Mouse (Mus musculus): ENCODE measurements around the gene Stx5a.
"Not testable (repeated sequence)": the region's sequence is repeated elsewhere in the genome, so short reads cannot be mapped to it uniquely, and the experiment has no call there.

The Stx5a gene

DNA sequence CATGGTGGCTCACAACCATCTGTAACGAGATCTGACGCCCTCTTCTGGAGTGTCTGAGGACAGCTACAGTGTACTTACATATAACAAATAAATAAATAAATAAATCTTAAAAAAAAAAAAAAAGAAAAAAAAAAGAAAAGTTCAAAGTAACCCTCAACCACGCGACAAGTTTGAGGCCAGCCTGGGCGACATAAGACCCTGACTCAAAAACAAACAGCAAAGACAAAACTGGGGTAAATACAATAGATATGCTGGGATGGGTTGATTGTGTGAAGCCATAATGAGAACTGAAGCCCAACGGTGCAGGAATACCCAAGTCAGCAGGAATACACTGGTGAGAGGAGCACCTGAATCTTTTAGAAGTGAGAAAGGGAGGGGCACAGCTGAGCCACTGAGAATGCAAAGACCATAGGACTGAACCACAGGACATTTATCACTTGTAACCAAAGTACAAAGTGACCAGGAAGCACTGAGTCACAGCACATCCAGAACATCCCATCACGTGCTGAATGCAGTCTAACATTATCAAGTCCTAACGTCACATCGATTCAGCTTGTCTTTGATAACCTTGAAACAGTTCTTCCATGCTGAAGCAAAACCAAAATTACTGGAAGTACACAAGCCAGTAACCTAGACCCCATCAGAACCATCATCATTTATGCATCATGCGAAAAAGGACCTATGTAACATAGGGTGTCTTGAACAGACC is 24.3 kb upstream of the Stx5a start:
- DNase-seq: no peak

DNA sequence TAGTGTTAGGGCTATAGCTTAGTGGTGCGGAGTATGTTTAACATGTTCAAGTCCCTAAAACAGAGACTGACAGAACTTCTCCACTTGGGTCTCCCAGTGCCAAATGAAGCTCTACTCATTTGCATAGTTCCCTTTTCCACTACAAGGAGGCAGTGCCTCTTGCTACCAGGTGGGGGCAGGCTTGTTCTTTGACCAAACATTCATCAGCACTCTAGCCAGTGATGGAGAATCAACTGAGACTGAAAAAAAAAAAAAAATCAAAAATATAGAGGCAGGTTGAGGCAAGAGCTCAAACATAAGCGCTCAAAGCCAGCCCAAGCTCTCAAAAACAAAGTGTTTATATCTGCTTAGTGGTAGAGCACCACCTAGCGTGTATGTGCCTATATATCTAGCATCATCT is 22.9 kb upstream of the Stx5a start:
- no peak for DNase-seq

DNA sequence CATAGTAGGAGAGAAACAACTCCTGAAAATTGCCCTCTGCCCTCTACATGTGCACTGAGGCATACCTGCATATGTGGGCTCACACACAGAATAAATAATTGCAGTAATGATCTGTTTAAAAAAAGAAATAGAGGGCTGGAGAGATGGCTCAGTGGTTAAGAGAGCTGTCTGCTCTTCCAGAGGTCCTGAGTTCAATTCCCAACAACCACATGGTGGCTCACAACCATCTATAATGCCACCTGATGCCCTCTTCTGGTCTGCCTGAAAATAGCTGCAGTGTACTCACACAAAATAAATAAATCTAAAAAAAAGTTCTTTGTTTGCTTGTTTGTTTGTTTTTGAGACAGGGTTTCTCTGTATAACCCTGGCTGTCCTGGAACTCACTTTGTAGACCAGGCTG is 22.2 kb upstream of the Stx5a start:
- not testable (repeated sequence) for DNase-seq

DNA sequence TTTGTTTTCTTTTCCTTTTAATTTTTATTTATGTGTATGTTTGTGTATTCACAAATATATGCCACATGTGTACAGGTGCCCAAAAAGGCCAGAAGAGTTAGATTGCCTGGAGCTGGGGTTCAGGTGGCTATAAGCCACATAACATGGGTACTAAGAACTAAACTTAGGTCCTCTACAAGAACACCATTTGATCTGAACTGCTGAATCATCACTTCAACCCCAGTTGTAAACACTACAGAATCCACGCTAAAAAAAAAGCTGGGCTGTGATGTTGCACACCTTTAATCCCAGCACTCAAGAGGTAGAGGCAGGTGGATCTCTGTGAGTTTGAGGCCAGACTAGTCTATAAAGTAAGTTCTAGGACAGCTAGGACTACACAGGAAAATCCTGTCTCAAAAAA is 19.8 kb upstream of the Stx5a start:
- DNase-seq: no peak

DNA sequence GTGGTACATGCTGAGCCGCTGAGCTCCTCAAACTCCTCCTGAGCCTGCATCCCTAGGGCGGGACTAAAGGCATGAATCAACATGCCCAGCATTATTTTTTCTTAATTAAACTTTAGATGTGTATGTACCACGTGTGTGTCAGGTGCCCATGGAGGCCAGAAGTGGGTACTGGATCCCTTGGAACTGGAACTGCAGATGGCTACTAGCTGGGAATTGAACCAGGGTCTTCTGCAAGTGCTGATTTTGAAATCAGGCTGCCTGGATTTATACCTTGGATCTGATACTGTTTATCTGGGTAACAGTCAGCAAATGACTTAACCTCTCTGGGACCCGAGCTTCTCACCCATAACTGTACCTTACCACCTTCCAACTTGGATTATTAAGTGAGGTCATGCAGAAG is 19.2 kb upstream of the Stx5a start:
- no peak for DNase-seq

DNA sequence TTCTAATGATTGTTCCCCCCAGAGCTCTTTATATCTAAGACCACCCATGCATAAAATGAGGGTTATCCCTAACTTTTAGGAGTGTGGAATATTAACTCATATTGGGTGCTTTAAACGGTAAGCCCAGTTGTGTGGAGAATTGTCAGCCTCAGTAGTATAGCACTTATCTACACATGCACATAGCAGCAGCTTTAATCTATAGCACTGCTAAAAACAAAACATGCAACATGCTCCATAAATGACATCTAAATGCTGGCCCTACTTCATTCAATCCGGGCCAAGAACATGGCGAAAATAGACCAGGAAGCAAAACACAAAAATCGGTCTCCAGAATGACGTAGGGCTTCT is 18.7 kb upstream of the Stx5a start:
- no peak for DNase-seq

DNA sequence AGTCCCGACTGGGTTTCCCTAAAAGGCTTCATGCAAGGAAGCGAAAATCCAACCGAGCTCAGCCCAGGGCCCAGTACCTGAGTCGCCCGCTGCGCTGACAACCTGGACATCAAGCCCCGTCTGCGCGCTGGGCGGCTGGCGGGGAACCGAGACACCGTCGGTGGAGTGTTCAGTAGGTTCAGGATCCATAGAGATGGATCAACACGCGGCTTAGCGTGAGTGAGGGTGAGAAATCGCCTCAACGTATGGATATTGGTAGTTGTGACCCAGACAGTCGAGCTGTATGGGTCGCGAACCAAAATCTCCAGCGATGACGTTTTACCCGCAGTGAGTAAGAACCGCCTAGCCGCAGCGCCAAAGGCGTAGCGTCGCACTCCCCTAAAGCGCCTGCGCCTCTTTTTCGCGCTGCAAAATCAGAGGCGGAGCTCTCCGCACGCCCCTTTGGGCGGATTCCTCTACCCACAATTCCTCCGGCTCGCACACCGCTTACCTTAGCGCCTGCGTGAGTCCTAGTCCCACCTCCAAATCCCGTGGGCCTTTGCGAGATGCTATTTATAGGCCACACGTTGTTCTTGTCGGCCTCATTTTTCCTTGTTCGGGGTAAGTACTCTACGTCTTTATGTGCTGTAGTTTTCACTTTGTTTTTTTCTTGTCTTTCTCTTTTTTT is 18.2 kb upstream of the Stx5a start, which contains the start of gene Slc3a2:
TSS of gene Slc3a2 (minus strand) at position 463 of the 667 bp plus-strand sequence.
- DNase-seq: peak; percentile 96

DNA sequence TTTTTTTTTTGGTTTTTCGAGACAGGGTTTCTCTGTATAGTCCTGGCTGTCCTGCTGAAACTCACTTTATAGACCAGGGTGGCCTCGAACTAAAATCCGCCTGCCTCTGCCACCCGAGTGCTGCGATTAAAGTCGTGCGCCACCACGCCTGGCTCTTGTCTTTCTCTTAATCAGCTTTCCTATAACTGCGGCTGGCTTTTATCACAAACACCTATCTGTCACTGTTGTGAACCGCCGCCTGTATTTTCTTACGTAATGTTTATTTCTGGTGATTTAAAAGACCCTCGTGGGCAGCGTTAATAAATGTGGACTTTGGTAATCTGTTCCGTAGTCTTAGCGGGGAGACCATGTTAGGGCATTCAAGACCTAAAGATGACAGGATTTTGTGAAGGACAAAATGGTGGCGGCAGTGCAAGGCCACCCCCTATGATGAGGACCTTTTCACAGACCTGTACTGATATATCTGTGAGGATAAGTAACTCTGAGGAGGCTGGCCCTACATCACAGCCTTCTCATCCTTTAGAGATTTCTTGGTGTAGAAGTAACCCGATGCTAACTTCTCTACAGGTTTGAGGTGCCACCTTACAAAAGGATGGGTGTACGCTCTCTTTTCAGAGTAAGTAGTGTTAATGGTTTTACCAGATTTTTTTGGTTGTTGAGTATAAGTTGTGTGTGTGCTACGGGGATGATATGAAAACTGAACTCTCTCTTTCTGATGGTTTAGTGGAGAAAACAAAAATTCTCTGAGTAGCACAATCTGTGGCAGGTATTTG is 17.5 kb upstream of the Stx5a start:
- DNase-seq: no peak

DNA sequence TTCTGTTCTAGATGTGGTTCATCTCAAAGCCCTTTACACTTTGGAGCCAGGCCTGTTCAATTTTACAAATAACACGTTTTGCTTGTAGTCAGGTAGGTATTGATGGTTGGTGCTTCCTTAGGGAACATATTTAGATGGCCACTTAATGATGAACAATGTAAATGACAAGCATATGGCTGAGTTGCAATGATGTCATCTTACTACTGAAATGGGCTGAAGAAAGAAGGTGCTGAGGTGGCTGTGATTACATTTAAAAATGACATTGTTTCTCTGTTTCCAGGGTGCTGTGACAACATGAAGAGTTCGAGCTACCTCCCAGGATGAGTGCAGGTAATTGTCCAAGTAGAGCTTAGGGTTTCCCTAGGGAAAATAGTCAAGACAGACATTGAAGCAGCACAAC is 16.8 kb upstream of the Stx5a start:
- no peak for DNase-seq

DNA sequence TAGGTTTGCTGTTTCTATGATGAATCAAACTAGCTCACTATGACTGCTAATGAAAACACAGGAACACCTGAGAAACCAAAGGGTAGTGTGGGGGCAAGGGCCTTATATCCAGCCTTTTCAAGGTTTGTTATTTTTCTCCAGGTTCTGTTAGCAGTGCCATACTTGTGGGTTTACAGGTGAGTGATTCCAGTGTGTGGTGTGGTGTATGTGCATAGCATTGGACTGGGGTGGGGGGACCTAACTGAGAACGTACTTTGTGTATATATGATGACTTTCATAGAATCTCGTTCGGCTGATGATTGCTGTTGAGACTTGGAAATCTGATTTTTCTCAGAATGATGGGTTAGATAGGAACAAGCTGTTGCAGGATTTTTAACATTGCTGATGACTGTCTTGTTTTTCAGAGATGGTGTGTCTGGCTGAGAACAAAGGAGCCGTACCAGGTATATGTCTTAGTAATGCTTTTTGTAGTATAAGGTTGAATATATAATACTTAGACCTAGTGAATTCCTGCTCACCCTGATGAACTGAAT is 16.1 kb upstream of the Stx5a start:
- no peak for DNase-seq

DNA sequence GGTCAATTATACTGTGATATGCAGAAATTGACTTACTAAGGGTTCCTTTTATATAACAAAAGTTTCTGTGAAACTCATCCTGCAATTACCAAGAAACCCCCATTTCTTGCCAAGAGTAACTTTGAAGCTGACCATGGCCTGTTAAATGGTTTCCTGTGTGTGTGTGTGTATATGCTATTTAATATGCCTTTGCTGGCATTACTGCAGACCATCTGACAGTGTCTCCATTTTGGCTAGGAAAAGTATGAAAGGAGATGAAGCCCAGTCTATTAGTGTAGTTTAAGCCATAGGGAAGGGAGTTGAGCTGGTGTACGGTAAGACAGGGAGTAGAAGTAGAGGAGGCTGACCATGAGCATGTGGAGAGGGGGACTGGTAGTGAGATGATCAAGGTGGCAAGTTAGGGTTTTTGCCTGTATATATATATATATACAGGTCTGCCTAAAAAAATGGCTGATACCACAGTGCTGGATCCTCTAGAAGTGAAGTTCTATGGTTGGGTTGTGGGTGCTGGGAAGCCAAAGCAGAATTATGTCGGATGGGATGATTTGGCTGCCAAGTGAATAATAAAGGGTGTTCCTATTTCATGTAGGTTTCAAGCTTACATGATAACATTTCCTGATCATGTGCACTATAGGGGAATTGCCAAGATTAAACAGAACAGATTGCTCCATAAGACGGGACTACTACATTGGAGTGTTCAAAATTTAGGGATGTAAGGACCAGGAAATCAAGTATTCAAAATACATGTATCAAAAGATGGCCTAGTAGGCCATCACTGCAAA is 14.4 kb upstream of the Stx5a start:
- DNase-seq: no peak

DNA sequence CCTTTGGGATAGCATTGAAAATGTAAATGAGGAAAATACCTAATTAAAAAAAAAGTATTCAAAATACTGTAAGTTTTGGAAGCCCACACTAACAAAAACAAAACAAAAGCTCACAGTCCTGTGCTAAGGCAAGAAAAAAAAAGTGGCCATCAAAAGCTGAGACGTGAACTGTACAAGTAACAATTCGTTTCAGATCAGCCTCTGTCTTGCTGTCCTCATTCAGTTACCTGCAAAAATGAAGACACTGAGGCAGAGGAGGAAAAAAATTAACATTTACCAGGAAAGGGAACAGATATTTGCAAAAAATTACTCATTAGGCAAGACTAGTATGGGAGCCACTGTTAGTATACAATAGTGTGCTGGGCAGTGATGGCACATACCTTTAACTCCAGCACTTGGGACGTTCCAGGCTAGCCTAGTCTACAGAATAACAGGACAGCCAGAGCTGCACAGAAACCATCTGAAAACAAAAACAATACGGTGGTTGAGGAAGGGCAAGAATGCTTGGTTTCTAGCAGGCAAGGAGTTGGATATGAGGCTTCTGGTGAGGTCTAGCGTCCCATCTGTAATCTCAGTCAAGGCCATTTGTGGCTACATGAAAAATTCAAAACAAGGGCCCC is 13.6 kb upstream of the Stx5a start:
- no peak for DNase-seq

DNA sequence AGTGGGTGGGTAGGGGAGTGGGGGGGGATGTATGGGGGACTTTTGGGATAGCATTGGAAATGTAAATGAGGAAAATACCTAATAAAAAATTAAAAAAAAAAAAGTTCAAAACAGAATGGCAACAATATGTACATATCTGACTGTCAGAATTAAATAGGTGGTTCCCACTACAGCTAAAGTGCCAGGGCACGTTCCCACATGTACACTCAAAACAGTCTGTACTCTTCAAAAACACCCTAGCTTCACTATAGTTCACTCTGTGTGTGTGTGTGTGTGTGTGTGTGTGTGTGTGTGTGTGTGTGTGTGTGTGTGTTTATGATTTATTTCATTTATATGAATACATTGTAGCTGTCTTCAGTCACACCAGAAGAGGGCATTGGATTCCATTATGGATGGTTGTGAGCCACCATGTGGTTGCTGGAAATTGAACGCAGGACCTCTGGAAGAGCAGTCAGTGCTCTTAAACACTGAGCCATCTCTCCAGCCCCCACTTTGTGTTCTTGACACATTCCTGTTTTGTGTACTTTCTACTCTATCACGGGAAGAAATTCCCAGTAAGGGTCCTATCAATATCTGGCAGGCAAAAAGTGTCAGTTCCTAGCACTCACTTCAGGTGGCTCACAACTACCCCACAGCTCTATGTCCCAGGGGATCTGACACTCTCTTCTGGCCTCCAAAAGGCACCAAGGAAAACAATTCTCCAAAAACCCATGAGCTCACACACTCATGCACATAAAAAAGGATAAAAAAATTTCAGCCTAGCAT is 12.7 kb upstream of the Stx5a start:
- not testable (repeated sequence) for DNase-seq

DNA sequence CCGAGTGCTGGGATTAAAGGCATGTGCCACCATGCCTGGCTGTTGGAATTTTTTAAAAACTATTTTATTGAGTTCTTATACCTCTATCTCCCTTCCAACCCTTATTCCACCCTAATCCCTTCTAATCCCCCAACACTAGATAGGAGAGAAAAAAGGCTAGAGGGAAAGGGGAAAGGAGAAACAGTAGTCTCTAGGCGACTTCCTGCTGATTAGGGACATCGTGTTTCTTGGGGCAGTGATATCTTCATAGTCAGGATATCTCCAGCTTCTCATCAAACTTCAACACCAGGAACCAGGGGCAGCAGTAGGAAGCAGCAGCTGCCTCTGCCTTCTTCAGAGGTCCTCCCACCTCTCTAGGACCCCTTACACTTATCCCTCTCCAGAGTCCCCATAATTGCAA is 6.9 kb upstream of the Stx5a start:
- no peak for DNase-seq

DNA sequence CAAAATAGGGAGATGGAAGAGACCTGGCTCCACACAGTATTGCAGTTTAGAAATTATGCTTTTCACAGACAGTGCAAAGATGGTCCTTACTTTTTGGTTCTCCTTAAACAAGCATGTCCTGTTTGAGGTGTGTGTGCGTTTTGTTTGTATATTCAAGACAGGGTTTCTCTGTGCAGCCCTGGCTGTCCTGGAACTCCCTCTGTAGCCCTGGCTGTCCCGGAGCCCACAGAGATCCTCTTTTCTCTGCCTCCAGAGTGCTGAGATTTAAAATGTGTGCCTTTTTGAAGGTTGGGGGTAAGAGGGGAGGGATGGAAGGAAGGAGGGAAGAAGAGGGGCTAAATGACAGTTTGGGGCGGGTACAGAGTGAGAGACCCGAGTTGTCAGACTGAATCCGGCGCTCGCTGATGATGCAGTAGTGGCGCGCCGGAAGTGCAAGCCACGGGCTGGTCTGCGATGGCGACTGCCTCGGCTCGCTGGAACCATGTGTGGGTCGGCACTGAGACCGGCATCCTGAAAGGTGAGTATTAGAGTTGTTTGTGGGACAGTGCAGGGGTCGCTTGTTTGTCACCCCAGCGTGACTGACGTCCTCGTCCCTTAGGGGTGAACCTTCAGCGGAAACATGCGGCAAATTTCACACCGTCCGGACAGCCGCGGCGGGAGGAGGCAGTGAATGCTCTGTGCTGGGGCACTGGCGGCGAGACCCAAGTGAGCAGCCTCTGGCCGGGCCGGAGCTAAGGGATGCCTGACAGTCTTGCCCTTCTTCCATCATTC is 5.6 kb upstream of the Stx5a start, which contains the start of gene Wdr74:
TSS of gene Wdr74 (plus strand) at position 439 of the 771 bp plus-strand sequence.
- DNase-seq: peak; percentile 86

DNA sequence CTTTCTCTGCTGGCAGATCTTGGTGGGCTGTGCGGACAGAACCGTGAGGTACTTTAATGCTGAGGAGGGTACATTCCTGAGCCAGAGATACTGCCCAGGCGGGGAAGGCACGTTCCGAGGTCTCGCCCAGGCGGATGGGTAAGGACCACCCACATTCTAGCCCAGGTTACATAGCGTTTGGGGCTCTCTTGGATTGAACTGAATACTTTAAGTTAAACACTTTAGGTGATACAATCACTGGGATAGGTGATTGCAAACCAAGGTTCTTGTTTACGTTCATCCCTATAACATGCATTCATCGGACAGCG is 5.1 kb upstream of the Stx5a start:
- DNase-seq: no peak

DNA sequence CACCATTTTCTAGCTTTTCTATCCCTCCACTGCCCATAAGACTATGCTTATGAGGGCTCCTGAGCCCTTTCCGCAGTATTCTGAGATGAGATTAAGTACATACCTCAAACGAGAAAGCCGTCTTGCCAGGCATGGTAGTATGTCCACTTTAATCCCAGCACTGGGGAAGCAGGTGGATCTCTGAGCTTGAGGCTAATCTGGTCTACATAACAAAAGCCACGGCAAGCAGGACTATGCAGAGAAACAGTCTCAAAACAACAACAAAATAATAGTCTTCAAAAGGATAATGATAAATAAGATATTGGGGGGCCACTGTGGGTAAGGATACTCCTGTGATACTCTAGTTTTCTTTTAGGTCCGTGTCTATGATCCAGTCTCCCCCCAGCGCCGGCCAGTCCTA is 2.3 kb upstream of the Stx5a start:
- no peak for DNase-seq

DNA sequence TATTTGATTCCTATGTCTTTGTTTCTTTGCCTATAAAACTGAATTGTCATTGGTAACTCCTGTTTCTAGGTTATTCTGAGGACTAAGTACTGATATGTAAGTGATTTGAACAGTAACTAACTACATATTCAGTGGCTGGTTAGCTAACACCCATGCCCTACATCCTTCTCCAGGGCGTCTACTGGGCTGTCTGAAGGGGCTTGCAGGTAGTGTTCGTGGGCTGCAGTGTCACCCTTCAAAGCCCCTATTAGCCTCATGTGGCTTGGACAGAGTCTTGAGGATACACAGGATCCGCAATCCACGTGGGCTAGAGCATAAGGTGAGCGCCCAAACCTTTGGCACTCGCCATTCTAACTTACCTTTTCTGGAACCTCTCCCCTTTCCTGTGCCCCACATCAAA is 1.6 kb upstream of the Stx5a start:
- DNase-seq: no peak

DNA sequence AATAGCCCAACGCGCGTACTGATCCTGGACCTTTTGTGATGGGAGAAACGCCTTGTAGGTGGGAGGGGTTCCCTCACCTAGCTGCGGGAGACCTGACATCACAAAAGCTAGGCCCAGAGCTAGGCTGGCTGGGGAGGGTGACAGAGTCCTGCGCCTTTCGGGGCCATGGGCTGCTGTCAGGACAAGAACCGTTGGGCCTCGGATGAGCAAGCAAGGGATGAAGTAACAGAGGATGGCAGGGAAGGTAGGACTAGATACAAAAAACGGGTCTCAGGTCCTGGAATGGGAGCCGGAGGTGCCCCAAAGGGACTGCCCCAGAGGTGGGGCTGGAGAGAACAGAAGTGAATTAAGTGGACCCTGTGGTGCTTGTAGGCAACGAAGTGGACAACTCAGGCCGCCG is 610 bp upstream of the Stx5a start, which contains the start of gene 1700092M07Rik:
TSS of gene 1700092M07Rik (plus strand) at position 116 of the 400 bp plus-strand sequence.
- peak; percentile 52 for DNase-seq

DNA sequence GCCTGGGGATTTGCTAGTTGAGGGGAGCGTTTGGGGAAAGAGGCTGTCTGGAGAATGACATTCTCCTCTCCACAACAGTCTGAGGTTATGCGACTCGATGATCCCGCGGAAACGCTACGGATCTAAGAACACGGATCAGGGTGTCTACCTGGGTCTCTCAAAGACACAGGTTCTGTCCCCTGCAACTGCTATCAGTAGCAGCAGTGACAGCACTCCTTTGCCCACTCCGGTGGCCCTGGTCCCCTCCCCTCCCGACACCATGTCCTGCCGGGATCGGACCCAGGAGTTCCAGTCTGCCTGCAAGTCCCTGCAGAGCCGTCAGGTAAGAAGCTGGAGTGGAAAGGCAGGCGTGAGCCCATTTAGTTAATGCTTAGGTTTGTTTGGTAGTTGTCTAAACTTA is 963 bp downstream of the Stx5a start:
- DNase-seq: no peak

DNA sequence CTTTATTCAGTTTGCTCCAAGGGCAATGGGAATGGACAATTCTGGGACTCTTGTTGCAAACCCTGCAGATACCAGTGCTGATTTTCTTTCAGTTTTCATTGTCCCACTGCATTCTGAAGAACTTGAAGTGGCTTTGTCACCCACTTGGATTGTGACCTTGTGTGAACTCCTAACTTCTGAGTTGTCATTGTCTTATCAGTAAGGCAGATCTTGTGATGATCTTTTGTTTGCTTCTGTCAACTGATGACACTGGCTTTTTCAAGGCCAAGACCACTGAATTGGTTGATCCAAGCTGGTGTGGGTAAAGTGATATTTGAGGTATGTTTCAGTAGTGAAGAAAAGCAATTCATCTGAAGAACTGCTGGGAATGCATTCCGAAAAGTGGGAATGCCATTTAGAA is 4.2 kb downstream of the Stx5a start:
- DNase-seq: no peak
